Mouse (Mus musculus) frontal cortex, adult (tissue): ENCODE data around the gene Taar8c.
A peak's percentile ranks its signal among the peaks of the same experiment; 100 is the strongest.
"Not testable (repeated sequence)": the region's sequence is repeated elsewhere in the genome, so short reads cannot be mapped to it uniquely, and the experiment has no call there.

Experiments
- ATAC-seq: cut with Nextera tagmentation; 2 replicates; pipeline ENCODE4 v1.9.2; 2017; ENCODE audit warnings: mild to moderate bottlenecking, moderate library complexity, mixed read lengths; ENCODE audit not compliant: low TSS enrichment

The Taar8c gene

DNA sequence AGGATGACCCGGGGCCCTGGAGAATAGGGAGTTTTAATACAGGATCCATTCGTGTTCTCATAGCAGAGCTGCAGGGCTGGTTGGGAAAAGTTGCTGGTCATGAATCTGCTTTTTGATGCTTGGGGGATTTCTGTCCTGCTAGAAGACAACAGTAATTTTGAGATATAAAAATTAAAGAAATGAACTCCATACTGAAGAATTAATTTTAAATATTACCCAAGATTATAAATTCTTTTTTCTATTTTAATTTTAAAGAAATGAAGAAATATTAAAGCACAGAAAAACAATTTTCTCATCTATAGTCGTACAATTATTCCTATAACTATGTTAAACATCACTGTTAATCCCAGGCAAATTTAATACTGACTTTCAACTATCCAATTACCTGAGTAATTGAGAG lies at the start of gene Taar8c:
TSS of gene Taar8c (minus strand) at position 101 of the 400 bp plus-strand sequence.
- ATAC-seq: not testable (repeated sequence)

DNA sequence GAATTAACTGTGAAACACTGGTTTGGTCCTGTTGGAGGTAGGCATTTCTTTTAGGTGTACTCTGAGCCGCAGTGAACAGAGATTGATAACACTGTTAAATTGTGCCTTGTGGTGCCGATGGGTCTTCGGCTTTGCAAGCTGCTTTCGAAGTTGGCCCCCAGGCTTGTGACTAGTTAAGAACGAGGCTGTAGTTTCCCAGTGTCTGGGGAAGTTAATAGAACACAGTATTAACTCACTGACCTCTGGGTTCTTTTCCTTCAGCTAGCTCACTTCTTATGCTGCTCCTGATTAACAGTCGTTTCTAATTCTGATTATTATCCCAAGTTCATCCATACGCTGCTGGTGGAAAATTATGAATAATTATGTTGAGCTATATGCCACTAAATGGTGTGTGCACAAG lies 48.4 kb upstream of the Taar8c start:
- ATAC-seq: no peak

DNA sequence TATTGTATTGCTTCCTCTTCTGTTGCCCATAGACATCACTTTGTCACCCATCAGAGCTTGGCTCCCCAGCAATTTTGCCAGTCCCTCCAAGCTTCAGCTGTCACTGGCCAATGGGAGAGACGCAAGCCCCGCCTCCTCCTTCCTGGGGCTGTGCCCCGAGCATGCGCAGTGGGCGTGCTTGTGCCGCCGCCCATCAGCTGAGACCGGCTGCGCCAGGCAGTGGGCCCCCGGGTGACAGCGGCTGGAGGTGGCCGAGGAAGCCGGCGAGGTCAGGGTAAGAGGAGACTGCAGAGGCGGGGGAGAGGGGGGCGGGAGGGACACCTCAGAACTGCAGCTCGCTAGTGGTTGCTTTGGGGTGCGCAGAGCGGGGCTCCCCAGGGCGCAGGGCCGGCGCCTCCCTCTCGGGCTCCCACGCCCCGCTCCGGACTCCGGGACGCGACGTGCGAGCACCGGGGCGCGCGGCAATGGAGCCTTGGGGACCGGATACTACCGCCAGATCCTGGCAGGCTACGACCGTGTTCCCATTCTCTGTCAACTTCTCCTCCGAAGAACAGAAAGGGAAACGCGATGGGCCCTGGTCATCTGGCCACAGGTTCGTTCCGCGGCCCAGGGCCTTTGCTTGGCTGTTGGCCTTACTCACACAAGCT lies 47.5 kb upstream of the Taar8c start, which contains the start of gene Stx7:
TSS of gene Stx7 (plus strand) at position 168 of the 647 bp plus-strand sequence.
- peak; percentile 98 for ATAC-seq

DNA sequence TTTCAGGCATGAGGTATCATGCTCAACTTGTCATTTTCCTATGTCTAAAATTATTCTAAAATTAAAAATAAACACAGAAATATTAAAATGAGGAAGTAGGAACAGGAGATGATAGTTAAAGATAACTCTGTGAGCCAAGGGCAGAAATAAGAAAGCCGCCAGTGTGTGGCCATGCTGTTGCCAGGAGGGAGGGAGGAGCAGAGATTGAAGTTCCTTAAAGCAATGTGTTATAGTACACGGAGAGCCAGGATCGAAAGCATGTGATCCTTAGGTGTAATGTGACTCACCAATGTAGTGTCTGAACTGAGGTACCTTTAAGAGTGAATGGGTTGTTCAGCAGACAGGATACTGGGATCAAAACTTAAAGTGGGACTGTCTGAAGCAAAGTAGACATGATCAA lies 41.0 kb upstream of the Taar8c start:
- no peak for ATAC-seq

DNA sequence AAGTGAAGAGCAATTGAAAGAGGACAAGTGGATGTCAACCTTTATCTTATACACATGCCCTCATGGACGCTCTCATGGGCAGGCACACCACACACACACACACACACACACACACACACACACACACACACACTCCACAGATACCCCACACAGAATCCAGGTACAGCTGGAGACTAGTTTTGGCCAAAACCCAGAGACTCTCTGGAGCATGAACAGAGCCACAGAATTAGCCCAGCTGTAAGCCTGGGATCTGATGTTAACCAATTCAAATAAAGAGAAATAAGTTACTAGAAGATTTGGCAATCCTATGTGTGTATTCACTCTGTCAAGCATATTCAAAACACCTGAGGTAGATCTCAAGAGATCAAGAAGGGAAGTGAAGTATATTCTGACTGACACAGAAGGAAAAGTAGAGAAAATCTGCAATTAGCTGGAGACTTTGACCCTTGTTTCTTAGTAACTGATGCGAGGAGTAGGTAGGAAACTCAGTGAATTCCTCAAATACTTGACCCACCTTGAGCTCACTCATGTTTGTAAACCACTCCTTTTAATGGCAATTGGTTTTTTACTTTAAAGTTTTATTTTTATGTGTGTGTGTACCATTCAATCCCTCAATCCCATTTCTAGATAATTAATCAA lies 37.0 kb upstream of the Taar8c start:
- ATAC-seq: no peak

DNA sequence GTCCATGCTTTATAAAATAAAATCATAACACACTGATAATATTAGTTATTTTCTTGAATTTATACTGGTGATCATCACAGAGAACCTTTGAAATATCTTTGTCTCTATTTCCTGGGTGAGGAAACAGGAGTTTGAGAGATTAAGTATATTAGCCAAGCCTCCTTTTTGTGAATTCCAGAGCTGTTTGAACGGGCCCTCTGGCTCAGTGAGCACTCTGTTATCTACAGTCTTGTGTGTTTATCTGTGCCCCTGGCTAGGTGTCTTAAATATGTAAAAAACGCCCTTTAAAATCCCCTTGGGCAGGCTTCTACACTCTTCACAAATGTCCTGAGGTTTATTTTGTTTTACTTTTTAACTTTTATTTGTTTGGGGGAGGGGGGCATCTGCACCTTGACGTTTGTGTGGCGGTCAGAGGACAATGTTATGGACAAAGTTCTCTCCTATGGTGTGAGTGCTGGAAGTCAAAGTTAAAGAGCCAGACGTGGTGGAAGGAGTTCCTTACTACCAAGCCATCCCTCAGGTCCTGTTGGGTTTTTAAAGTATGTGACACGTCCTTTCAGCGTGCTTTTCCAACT lies 32.4 kb upstream of the Taar8c start:
- ATAC-seq: no peak

DNA sequence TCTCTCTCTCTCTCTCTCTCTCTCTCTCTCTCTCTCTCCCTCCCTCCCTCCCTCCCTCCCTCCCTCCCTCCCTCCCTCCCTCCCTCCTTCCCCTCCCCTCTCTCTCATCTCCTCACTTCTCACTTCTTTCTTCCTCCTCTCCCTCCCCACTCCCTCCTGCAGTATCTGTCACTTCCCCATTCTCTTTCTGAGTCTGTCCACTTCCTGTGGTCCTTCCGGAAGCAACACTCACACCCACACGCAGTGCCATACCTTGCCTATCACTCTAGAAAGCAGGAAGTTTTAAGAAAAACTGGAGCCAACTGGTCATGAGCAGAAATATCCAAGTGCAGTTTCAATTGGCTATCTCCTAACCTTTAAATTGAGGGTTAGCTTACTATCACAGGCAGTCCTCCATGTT lies 31.4 kb upstream of the Taar8c start:
- no peak for ATAC-seq

DNA sequence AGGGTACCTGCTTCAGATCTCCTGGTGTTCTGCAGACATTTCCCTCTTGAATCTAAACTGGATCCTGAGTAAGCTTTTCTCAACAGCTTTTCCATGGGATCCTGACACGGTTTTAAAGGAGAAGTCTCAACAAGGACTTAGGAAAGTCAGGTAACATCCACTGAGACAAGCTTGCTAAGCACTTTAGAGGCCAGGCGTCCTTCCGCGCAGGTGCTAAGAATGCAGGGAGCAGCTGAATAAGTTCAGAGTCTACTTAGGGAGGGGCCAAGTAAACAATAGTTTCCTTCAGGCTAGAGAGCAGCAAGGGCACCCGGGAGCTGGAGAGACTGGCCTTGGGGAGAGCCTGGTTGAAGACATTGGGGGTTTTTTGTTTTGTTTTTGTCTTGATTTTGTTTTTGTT lies 30.6 kb upstream of the Taar8c start:
- 0 out of 2 replicates have a peak, but pooled peaks have one; percentile 31 for ATAC-seq

DNA sequence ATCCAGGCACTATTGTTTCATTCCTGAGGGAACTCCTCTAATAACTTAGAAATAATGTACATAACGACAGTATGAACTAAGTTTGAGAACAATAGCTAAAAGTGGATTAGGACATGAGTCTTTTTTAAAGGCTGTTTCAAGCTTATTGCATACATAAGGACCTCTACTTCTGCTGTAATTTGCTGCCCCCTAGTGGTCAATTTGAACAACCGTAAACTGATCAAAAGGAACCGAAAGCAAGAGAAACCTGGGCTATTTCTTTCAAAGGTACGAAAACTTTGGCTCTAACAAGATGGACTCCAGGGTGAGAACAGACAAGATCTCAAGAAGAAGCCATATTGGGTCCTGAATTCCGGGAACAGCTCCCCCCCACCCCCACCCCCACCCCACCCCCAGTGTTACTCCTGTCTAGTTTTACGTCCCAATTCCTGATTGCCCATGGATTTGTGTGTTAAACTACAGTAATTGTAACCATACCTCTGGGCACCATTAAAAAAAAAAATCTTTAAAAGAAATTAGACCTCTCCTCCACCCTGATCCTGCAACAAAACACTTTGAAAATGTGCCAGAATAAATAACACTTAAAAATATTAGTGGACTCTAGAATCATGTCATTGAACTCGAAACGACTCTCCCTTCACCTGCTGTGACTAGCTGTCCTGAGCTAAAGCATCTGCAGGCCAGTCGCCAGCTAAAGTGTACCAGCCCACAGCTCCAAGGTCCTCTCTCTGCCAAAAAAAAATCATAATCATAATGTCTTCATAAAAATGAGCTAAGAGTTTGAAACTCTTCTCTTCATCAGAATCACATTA lies 29.9 kb upstream of the Taar8c start:
- ATAC-seq: peak; percentile 88

DNA sequence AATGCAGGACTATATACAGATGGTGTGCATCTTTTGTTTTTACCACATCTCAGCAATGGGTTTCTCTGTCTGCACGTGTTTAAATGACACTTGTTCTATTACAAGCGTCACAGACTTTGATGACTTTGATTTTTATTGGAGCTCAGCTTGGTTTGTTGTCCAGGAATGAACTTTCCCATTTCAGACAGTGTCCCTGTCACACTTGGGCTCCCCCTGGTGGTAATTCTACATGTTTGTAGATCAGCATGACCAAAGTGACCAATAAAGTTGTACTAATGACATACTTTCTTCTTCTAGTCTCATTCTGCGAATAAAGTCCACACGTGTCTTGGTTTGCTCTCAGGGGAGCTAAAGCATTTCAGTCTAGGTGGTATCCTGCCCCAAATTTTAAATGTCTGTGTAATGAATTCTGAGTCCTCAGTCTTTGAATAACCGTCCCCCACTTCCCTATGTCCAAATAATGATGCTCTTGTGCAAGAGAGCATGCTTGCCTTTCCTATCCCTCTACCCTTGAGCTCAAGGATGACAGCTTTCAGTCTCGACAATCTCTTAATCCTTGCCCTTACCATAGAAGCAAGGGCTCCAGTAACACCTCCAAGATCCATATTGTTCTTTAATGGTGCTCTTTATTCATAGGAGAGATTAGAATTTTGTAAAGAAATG lies 9.5 kb upstream of the Taar8c start:
- peak; percentile 87 for ATAC-seq

DNA sequence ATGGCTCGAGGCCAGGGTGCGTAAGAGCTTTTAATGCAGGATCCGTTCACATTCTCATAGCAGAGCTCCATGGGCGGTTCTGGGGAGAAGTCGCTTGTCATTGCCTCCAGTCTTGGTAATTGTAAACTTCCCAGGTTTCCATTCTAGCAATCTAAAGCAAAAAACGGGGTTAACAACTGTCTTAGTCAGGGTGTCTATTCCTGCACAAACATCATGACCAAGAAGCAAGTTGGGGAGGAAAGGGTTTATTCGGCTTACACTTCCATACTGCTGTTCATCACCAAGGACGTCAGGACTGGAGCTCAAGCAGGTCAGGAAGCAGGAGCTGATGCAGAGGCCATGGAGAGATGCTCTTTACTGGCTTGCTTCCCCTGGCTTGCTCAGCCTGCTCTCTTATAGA lies 7.7 kb upstream of the Taar8c start, which contains the start of gene Taar9:
TSS of gene Taar9 (minus strand) at position 101 of the 400 bp plus-strand sequence.
- not testable (repeated sequence) for ATAC-seq

DNA sequence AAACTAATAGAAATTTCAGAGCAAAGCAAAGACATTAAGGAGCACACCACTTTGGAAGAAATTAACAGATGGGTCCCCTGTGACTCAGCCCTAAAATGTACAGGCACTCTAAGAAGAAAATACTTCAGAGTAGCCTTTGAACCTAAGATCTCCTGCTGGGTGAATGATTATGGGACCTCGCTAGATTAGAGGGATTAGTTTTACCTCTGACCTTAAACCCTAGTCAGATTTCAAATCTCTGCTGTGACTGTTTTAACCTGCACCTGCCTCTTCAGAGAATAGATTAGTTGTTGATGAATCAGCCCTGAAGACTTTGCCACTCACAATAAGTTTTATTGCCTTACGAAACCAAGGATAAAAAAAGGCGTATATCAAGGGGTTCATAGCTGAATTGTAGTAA lies 6.5 kb upstream of the Taar8c start:
- no peak for ATAC-seq

DNA sequence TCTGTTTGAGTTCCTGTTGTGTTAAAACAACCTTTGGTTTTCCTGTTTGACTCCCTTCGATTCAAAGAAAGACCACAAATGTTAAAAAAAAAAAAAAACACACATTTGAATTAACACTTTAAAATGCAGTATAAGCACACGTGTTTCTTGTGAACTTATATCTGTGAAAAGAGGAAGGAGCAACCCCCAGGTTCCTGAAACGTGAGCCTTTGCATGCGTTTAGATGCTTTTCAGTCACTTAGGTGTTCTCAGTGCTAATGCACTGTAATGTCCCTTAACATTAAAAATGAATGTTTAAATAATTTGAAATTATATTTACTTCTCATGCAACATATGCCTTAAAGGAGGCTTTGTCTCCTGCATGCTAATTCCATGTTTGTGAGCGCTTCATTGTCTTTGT lies 6.0 kb upstream of the Taar8c start:
- no peak for ATAC-seq

DNA sequence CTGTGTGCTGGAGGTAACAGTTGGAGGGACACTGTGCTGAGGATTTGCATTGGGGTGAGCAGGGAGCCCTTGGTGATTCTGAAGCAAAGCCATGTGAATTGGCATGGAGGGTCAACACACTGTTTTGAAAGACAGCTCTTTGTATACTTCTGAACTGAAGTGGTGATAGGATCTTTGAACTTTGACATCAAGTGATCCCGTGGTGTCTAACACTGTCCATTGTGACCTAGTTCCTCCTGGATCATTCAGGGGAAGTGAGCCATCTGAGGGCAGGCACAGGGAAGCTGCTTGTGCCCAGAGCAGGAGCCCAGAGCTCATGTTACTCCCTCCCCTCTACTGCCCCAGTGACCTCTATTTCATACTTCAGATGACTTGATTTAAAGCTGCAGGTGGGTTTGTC lies 1.6 kb upstream of the Taar8c start:
- not testable (repeated sequence) for ATAC-seq

DNA sequence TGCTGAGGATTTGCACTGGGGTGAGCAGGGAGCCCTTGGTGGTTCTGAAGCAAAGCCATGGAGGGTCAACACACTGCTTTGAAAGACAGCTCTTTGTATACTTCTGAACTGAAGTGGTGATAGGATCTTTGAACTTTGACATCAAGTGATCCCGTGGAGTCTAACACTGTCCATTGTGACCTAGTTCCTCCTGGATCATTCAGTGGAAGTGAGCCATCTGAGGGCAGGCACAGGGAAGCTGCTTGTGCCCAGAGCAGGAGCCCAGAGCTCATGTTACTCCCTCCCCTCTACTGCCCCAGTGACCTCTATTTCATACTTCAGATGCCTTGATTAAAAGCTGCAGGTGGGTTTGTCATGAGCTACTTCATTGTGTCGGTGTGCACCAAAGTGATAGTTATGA lies 4.7 kb downstream of the Taar8c start:
- ATAC-seq: not testable (repeated sequence)

DNA sequence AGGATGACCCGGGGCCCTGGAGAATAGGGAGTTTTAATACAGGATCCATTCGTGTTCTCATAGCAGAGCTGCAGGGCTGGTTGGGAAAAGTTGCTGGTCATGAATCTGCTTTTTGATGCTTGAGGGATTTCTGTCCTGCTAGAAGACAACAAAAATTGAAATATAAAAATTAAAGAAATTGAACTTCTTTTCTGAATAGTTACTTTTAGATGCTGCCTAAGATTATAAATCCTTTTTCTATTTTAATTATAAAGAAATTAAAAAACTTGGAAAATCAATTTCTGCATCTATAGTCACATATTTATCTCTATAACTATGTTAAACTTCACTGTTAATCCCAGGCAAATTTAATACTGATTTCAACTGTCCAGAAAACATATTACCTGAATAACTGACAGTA lies 9.5 kb downstream of the Taar8c start, which contains the start of gene Taar8b:
TSS of gene Taar8b (minus strand) at position 101 of the 400 bp plus-strand sequence.
- ATAC-seq: no peak

DNA sequence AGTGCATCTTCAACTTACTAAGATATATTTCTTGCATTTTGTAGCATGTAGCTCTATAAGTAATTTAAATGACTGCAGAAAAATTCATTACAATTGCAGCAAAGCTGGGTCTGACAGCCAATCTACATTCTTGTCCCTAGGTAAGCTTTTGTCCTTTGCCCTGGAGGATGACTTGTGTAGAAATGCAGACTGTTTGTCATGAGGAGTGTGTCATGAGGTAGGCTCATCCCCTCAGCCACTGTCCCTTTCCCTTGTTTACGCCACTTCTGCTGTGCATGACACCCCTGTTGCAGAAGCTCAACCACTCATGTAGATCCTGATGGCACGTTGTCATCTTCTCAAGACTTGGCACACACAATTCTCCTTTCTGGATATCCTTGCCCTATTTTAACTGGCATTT lies 14.5 kb downstream of the Taar8c start:
- no peak for ATAC-seq

DNA sequence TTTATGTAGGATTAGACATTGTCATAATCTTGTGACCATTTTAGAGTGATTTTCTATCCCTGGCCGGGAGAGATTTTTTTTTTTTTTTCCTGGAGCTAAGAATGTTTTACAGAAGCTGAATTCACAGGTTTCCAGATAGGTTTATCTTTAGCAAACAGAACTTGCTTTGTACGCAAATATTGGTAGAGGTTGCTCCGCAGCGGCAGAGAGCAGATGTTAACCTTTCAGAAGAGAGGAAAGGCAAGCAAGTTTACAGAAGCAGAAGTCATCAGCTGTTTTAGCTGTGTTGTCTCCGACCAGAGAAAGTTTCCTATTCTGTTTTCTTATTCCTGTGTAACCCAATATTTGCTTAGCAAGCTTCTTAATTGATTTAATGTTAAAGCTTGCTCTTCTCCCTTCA lies 15.2 kb downstream of the Taar8c start:
- no peak for ATAC-seq

DNA sequence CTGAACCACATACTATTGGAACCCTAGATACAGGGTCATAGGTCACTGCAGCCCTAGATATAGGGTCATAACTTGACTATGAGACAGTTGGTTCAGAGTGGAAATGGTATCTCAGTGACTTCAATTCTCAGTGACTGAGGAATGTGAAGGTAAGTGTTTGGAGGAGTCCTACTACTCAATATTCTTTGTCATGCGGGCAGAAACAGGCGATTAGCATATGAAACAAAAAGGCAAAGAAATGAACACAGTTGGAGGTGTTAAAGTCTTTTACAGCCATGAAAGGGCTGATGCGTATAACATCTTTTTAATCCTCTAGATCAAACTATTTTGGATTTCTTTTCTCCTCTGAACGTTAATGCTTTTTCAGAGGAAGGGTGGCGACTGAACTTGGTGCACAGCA lies 15.8 kb downstream of the Taar8c start:
- no peak for ATAC-seq

DNA sequence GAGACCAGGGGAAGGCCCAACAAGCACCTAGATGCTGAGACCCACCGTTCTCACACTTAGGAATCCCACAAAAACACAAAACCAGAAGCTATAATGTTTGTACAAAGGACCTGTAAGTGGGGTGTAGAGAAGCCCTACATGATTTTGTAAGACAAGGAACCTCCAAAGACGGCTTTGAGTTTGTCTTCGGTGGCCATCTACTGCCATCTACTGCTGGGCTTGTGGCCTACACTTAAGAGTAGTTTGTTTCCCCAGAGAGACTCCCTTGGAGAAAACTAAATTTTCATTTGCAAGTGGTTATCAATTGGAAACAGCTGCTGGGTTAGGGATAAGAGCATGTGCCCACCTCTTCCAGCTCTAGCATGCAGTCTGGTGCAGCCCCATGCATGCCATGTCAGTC lies 21.5 kb downstream of the Taar8c start:
- ATAC-seq: peak; percentile 95

DNA sequence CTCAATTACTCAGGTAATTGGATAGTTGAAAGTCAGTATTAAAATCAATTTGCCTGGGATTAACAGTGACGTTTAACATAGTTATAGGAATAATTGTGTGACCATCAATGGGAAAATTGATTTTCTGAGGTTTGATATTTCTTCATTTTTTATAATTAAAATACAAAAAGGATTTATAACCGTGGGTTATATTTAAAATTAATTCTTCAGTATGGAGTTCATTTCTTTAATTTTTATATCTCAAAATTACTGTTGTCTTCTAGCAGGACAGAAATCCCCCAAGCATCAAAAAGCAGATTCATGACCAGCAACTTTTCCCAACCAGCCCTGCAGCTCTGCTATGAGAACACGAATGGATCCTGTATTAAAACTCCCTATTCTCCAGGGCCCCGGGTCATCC lies 25.5 kb downstream of the Taar8c start, which contains the start of gene Taar8a:
TSS of gene Taar8a (plus strand) at position 301 of the 400 bp plus-strand sequence.
- ATAC-seq: not testable (repeated sequence)

DNA sequence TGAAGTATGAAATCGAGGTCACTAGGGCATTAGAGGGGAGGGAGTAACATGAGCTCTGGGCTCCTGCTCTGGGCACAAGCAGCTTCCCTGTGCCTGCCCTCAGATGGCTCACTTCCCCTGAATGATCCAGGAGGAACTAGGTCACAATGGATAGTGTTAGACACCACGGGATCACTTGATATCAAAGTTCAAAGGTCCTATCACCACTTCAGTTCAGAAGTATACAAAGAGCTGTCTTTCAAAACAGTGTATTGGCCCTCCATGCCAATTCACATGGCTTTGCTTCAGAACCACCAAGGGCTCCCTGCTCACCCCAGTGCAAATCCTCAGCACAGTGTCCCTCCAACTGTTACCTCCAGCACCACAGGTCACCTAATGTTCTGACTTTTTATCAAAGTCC lies 27.0 kb downstream of the Taar8c start:
- ATAC-seq: not testable (repeated sequence)
